Mouse (Mus musculus) thymus, postnatal 36 days (tissue): ENCODE measurements around the gene Tas2r108.

Experiments used
- DNase-seq, 2 experiments: peaks; one replicate each; pipeline ENCODE4 v3.0.0; 2022; ENCODE audit warnings: mixed read lengths in 2 of 2

Gene Tas2r108

GRCm38 (mm10) chr6:40493229-40493628 lies at the start of gene Tas2r108:
TSS of gene Tas2r108 (plus strand) at chr6:40493529.
- DNase-seq: no peak

GRCm38 (mm10) chr6:40448626-40449025 lies 44.7 kb upstream of the Tas2r108 start:
- DNase-seq: no peak

GRCm38 (mm10) chr6:40454436-40455041 lies 38.8 kb upstream of the Tas2r108 start:
- DNase-seq: no peak

- peak; percentile 9 to 16 for DNase-seq
Measured at GRCm38 (mm10) chr6:40465710-40466109, 27.6 kb upstream of the Tas2r108 start.

- DNase-seq: peak; percentile 90 to 93
Measured at GRCm38 (mm10) chr6:40470916-40471719, 22.2 kb upstream of the Tas2r108 start, which contains the start of gene Ssbp1. TSS of gene Ssbp1 (plus strand) at chr6:40471352.

- DNase-seq: no peak
Measured at GRCm38 (mm10) chr6:40471720-40472010, 21.7 kb upstream of the Tas2r108 start.

GRCm38 (mm10) chr6:40476132-40476531 lies 17.2 kb upstream of the Tas2r108 start:
- DNase-seq: no peak

GRCm38 (mm10) chr6:40479705-40480104 lies 13.6 kb upstream of the Tas2r108 start:
- no peak for DNase-seq

GRCm38 (mm10) chr6:40482318-40482717 lies 11.0 kb upstream of the Tas2r108 start:
- DNase-seq: no peak

- no peak for DNase-seq
Measured at GRCm38 (mm10) chr6:40490933-40491332, 2.4 kb upstream of the Tas2r108 start, which contains the start of gene Tas2r137. TSS of gene Tas2r137 (plus strand) at chr6:40491233.

- no peak for DNase-seq
Measured at GRCm38 (mm10) chr6:40519408-40519807, 26.1 kb downstream of the Tas2r108 start, which contains the start of gene Prss37. TSS of gene Prss37 (minus strand) at chr6:40519508.
